Mouse (Mus musculus): ENCODE data around the gene Slc6a6.

DNA sequence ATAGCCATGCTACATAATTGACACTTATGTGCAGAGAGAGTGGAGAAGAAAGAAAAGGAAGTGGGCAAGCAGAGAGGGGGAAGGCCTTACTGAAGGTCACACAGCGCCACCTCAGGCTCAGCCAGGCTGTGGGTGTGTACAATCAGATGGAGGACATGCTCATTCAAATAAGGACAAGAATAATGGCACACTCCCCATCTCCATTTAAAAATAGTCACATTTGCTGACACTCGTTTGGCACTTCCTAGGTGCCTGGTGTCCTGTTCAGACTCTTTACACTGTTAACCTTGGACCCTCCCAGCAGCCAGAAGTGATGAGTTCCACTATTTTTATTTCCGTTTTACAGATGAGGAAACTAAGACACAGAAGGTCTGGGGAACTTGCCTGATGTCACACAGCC lies 732 bp upstream of the Slc6a6 start:
- TF ChIP-seq EP300 (IDR thresholded peaks at IDR 0.05; ENCODE audit: low read depth), result no peak
- TF ChIP-seq CTCF (IDR thresholded peaks at IDR 0.05; ENCODE audit: low read depth), result peak; percentile 36

Data from heart, postnatal 0 days (tissue).